Mouse (Mus musculus) cerebellum, adult 9-11 months (tissue): Measurements from ENCODE around the gene Orc4.
A peak's percentile ranks its signal among the peaks of the same experiment; 100 is the strongest.
"Not testable (repeated sequence)": the region's sequence is repeated elsewhere in the genome, so short reads cannot be mapped to it uniquely, and the experiment has no call there.

ENCODE experiments used
- DNase-seq: peaks from one replicate; pipeline ENCODE4 v3.0.0; 2022

The Orc4 gene

DNA sequence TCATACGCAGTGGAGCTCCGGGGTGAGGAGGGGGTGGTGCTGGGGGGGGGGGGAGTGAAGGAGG, at the start of gene Orc4:
Gene Orc4, minus strand, starts transcription at position 26 of the 64 bp plus-strand sequence.
- no peak for DNase-seq

DNA sequence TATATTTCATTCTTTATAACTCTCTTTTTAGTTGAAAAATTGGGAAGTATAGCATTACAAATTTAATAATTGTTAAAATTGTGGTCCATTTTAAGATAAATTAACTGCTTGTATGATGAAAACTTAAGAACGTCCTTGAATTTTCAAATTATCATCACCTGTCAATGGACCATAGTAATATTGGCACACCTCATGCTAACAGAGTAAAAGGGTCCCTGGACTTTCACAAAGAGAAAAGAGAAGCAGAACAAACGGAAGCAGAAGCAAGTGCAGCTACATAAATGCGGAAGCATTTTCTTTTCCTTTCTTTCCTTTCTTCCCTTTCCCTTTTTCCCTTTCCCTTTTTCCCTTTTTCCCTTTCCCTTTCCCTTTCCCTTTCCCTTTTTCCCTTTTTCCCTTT, 40.2 kb upstream of the Orc4 start:
- DNase-seq, result no peak

DNA sequence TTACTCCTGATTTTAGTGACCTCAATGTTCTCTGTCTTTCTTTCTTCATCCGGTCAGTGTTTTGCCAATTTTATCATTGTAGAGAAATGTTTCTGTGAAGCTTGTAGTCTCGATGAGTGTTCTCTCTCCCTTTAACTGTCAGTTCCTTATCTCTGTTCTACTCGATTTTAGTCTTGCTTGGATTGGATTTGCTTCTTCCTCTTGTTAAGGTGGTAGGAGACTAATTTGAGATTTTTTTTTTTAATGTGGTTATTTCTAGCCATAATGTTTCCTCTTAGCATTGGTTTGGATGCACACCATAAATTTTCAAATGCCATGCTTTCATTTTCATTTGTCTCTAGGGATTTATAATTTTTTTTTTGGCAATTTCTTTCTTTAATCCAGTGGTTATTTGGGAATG, 28.8 kb upstream of the Orc4 start:
- DNase-seq, result no peak

DNA sequence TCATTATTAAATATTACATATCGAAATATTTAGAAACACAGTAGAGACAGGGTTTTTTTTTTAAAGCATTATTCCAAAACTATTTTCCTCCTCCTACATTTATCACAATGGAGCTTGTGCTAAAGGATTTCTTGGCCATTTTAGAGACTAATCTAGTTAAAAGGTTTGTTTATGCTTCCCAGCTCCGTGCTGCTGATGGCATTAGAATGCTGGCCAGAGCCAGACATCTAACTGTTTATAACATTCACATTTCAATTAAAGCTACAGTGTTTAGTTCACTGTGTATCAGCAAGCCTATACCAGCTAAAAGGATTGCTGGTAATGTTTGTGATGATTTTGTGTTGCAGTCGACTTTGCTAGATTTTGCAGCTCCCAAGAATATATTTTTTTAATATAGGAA, 6.5 kb upstream of the Orc4 start:
- DNase-seq, result no peak

DNA sequence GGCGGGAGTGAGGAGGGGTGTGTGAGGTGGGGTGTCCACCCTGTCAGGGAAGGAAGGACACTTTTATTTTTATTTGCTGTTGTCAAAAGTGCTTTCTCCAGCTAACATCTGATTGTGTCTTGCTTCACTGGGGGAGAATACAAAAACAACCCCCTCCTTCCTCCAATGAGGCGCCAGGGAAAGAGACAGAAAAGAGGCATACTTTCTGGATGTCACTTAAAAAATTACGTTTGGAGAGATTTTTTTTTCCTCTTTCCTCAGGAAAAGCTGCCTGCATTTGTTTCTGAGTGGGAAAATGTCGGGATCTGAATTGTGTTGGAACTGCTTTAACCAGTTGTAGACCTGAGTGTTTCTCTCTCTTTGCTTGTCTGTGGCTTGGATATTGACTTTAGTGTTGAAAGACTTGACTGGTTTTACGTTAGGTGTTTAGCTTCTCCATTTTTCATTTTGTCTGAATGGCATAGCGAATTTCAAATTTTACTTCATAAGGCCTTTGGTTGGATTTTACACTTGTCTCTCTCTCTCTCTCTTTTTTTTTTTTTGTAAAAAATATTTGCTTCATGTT, 321 bp upstream of the Orc4 start:
- no peak for DNase-seq

DNA sequence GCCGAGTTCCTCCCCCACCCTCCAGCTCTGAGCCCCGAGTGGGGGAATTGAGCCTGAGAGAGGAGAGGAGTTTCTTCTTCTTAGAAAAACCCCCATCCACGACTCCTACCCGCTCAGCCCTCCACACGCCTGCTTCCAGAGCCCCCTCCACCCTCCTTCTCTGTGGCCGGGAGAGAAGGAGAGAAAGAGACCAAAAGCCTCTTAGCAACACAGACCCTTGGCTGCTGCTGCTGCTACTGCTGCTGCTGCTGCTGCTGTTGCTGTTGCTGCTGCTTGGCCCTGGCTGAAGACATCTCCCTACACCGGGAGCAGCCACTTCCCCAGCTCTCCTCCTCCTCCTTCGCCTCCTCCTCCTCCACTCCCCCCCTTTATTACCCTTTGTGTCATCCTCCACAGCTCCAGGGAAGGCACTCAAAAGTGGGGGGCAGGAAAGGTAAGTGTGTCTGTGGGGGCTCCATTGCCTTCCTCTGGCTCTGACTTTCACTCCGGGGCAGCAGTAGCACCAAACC, 280 bp downstream of the Orc4 start:
- DNase-seq, result peak; percentile 79

DNA sequence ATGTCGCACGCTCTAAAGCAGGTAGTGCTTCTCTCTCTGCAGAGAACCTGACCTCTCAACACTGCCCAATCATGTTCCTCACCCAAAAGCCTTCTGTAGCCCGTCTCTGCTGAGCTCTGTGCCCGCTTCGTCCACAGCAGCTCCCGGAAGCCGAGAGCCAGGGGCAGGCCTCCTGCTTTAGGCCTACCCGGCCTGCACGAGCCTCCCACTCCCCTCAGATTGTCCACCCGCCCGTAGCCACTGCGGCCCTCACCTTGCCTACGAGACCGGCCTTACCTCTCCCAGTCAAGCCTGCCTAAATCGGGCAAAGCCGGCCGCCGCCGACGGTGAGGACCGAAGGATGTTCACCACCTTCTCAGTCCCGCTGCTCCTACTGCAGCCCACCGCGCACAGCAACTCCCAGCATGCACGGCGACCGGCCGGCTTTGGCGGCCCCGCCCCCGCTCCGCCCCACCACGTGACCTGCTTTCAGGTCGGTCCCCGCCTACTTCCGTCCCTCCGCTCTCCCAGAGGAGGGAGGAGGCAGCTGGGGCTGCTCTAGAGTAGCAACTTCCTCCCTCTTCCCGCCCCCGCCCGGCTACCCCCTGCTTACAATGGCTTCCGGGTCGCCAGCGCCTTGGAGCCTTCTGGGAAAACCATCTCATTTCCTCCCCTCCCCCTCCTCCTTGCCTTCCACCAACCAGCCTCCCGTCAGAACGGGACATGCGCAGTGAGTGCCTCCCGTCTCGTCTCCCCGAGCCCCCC, 1.1 kb downstream of the Orc4 start, which contains the start of gene Mbd5:
Gene Mbd5, plus strand, starts transcription at position 668 of the 744 bp plus-strand sequence.
- peak; percentile 99 for DNase-seq

DNA sequence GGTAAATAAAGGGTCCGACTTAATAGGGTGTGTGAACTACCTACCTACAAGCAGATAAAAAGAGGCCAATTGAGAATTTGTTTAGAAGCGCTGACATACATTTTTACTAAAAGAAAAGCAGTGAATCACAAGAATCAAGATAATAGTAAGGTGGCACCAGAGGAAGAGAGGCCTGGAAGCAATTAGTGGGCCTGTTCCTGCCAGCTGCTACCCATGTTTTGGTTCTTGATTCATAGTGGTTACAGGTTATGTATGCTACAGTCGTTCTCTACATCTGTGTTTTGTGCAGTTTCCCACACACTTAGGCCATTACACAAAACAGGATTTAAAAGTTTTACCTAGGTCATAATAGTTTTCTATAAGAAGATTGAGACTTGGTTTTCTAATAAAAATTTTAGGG, 2.3 kb downstream of the Orc4 start:
- DNase-seq, result no peak

DNA sequence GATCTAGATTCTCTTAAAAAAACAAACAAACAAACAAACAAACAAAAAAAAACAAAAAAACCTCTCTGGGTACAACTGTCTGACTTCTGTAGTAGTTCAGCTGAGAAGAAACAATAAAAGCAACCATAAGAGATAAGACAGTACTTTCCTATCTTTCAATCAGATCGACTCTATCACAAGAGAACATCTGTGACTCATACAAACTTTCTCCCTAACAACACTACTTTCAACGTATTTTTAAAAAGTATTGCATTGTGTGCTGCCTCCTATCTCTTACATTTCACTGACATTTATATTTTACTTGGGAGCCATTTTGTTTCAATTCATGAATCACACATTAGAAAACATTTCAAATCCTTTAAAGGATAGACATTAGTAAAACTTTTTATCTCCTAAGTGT, 15.0 kb downstream of the Orc4 start:
- no peak for DNase-seq

DNA sequence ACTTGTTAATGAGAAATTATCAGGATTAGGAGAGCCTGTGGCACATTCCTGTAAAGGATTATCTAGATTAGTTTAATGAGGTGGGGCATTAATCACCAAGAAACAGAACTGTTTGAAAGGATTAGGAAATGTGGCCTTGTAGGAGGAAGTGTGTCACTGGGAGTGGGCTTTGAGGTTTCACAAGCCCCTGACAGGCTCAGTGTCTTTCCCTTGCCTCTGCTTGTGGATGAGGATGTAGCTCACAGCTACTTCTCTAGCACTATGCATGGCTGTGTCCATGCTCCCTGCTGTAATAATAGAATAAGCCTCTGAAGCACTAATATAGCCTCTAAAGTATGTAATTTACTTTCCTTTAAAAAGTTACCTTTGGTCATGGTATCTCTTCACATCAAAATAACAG, 34.2 kb downstream of the Orc4 start:
- DNase-seq, result no peak

DNA sequence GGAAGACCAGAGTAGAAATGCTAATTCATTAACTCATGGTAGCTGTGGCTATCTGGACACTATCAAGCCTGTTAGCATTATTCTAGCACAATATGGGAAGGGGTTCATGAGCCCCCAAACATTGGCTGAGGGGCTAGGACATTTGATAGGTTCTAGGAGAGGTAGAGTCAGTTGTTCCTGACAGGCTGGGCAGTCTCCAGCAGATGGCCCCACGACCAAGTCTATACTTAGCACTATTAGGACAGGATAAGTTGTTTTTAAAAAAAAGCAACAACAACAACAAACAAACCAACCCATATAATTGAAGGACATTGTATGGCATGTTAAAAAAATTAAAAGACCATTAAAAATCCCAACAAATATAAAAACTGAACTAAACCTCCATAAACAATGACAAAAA, 35.9 kb downstream of the Orc4 start:
- DNase-seq, result no peak

DNA sequence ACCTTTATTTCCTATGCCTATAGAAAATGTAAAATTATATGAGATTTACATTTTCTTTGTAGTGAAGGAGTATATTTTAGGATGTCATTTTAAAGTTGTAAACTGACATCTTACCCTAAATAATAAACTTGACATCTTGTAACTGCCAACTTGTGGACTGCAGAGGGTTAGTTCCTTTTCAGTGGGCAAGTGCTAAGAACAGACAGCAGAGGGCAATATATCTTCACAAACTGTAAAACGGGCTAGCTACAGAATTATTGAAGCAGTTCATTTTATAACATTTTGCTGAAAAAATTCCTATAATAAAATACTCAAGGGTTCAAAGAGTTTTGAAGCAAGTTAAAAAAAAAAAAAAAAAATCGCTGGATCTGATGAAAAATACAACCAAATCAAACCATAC, 41.2 kb downstream of the Orc4 start:
- no peak for DNase-seq

DNA sequence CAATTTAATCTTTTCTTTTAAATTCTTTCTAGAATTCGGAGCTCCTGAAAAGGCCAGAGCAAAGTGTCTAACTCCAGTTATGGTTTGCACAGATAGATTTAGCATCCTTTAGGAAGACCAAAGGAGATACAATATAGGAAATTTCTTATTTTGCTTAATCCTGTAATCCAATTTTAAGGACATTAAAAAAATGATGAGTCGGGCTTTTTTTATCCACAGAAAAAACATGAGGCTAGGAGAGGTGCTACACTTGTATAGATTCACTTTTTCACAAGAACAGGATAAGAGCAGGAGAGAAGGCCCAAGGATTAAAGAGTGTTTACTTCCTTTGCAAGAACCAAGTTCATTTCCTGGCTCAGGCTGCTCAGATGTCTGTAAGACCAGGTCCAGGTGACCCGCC, 54.9 kb downstream of the Orc4 start:
- no peak for DNase-seq

DNA sequence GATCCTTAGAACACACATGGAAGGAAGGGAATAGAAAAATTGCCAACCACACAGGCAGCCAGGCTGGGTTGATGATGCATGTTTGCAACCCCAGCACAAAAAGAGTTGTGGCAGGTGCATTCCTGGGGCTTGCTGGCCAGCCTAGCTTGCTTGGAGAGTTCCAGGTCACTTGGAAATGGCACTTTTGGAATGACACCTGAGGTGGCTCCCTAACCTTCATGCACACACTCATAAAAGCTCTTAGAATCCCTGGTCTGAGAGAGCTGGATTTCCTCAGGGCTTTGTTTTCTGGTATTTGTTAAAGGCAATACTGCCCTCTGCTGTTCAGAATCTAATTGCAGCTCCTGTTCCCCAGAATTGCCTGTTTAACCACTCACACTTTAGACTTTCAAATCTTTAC, 64.1 kb downstream of the Orc4 start:
- DNase-seq, result peak; percentile 52

DNA sequence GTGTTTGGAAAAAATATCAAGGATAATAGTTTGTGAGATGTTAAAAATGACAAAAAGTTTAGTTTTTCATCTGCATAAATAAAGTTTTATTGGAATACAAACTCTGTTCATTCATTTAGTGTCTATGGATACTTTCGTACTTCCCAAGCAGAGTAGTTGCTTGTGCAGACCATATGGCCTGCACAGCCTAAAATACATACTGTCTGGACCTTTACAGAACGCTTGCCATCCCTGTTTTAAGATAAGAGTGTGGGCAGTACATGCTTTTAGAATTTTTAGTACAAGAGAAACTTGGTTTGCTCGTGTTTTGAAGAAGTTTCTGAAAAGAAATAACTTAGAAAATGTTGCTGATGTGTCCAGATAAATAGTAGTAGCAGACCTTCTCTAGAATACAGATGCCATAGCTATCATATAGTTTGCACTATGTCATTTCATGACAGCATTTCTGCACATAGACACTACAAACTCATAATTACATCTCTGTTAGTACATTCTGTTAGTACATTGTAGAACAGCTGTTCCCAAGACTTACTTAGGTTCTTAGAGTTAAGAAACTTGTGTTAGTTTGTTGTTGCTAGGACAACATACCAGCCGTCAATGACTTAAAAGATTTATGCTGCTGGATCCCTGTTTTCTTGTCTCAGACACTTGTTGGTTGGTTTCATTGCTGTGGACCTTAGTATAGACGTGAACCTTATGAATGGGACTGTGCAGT, 81.7 kb downstream of the Orc4 start:
- no peak for DNase-seq

DNA sequence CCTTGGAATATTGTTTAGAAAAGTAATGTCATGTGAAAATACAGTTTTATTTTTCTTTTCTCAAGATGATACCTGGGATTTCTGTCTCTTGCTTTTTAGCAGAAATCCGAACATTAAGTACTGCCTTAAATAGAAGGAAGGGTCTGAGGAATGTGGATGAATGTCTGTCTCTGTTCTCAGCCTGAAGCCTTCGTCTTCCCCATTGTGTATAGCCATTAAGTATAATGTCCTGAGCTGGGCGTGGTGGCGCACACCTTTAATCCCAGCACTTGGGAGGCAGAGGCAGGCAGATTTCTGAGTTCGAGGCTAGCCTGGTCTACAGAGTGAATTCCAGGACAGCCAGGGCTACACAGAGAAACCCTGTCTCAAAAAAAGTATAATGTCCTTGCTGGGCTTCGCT, 84.5 kb downstream of the Orc4 start:
- DNase-seq, result not testable (repeated sequence)
